Mouse (Mus musculus) thymus, adult 2 months (tissue): ENCODE results near the gene Fam50b.

Source experiments
- CTCF ChIP-seq: fragments of 200-500 bp; IDR thresholded peaks from 2 replicates; pipeline ENCODE4 v1.5.1; 2012; ENCODE audit warnings: mild to moderate bottlenecking, control low read depth, low read length, moderate library complexity, borderline replicate concordance; ENCODE audit not compliant: control insufficient read depth, poor library complexity, insufficient read depth; ENCODE audit errors: extremely low read depth
- POLR2A ChIP-seq: fragments of 200-500 bp; IDR thresholded peaks from 2 replicates; pipeline ENCODE4 v1.6.1; 2012; ENCODE audit warnings: mild to moderate bottlenecking, low read length, control low read depth, moderate library complexity; ENCODE audit not compliant: control insufficient read depth, poor library complexity, insufficient read depth; ENCODE audit errors: extremely low read depth

DNA sequence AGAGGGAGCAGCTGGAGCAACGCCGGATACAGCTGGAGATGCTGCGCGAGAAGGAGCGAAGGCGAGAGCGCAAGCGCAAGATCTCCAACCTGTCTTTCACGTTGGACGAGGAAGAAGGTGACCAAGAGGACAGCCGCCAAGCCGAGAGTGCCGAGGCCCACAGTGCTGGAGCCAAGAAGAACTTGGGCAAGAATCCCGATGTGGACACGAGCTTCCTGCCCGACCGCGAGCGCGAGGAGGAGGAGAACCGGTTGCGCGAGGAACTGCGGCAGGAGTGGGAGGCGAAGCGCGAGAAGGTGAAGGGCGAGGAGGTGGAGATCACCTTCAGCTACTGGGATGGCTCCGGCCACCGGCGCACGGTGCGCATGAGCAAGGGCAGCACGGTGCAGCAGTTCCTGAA, 12.2 kb downstream of the Fam50b start:
- TF ChIP-seq POLR2A (no peak), CTCF (no peak)
